Mouse (Mus musculus) heart, postnatal 0 days (tissue): ENCODE measurements around the gene Klf16.

Experiments
- CTCF ChIP-seq: IDR thresholded peaks from 2 replicates; pipeline ENCODE4 v1.5.1; 2016; ENCODE audit warnings: antibody characterized with exemption, control low read depth, low read depth
- EP300 ChIP-seq: IDR thresholded peaks from 2 replicates; pipeline ENCODE4 v1.6.1; 2016; ENCODE audit warnings: antibody characterized with exemption, low read depth

GRCm38 (mm10) chr10:80574896-80575295, 2.2 kb downstream of the Klf16 start:
- TF ChIP-seq CTCF = no peak
- no peak for TF ChIP-seq EP300
